Mouse (Mus musculus): ENCODE measurements at regions not wholly inside any gene's neighbourhood (a gene's known extent, or its start where the extent isn't known, plus 50 kb on each side); places are given as distances from the start of the nearest gene placed in this dataset.

DNA sequence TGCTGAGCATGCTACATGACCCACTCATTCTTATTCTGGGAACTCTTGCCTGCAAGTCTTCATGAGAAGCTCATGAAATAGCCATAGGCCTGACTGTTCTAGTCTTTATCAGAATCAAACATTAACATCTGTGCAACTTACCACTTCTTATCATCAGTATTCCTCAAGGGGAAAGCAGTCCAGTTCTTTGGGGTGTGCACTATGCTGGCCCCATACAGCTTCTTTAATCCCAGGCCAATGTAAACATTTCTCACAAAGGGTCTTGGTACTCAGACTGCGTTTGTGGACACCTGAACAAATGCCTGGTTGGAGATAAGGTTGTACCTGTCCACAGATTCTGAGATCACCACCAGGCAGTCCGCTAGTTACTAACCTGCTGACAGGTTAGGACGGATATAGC lies 51.3 kb downstream of the 3110018I06Rik start:
- no peak for DNase-seq (ENCODE audit: low read depth, low spot score)

DNA sequence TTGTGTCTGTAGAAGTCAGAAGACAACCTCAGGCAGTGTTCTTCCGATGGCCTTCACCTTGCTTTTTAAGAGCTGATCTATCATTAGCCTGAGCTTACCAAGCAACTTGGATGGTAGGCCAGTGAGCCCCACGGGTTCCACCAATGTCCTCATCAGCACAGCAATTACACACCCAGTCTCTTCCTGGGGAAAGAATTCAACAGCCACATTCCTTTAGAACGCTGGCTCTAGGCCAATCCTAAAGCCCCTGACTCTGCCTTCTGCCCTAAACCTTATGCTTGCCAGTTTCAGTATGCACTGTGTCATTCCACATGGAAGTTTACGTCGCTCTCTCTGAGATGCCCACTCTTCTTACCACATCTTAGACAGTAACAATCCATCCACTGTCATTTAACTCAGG lies 52.8 kb downstream of the 3110018I06Rik start:
- DNase-seq (ENCODE audit: low read depth, low spot score), result no peak

GRCm38 (mm10) chr12:107547194-107547885 lies 58.9 kb downstream of the 3110018I06Rik start:
- no peak for DNase-seq (ENCODE audit: low read depth, low spot score)

DNA sequence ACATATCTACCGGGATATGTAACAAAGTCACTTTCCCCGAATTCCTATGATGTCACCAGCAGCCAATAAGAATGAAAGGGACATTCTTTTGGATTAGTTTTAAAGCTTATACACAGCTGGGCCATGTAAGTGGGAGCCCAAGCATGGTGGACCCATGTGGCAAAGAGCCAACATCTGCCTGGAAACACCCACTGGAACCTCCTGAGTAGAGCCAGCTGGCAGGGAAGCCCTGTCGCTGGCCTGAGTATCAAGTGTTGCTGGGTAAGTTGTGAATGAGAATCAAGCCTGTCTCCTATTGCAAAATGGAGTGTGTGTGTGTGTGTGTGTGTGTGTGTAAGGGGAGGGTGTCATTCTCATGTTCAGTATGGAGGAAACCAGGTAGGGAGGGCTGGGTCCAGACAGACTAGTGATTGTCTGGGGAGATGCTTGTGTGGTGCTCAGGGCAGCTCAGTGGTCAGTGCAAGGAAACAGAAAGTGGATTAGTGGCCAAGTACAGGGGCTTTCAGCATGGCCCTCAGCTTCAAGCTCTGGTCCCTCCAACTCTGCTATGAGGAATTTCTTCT lies 59.5 kb downstream of the 3110018I06Rik start:
- no peak for DNase-seq (ENCODE audit: low read depth, low spot score)

GRCm38 (mm10) chr12:107549452-107550296 lies 61.2 kb downstream of the 3110018I06Rik start:
- DNase-seq (ENCODE audit: low read depth, low spot score), result no peak

- no peak for DNase-seq (ENCODE audit: low read depth, low spot score)
These were observed 70.8 kb downstream of the 3110018I06Rik start for GRCm38 (mm10) chr12:107559191-107559590.

- DNase-seq (ENCODE audit: low read depth, low spot score), result no peak
These were observed 71.7 kb downstream of the 3110018I06Rik start for GRCm38 (mm10) chr12:107560100-107560499.

- no peak for DNase-seq (ENCODE audit: low read depth, low spot score)
These were observed 84.2 kb downstream of the 3110018I06Rik start for GRCm38 (mm10) chr12:107572586-107572985.

GRCm38 (mm10) chr12:107579508-107579907 lies 91.1 kb downstream of the 3110018I06Rik start:
- no peak for DNase-seq (ENCODE audit: low read depth, low spot score)

GRCm38 (mm10) chr12:107583151-107583720 lies 94.8 kb downstream of the 3110018I06Rik start:
- no peak for DNase-seq (ENCODE audit: low read depth, low spot score)

DNA sequence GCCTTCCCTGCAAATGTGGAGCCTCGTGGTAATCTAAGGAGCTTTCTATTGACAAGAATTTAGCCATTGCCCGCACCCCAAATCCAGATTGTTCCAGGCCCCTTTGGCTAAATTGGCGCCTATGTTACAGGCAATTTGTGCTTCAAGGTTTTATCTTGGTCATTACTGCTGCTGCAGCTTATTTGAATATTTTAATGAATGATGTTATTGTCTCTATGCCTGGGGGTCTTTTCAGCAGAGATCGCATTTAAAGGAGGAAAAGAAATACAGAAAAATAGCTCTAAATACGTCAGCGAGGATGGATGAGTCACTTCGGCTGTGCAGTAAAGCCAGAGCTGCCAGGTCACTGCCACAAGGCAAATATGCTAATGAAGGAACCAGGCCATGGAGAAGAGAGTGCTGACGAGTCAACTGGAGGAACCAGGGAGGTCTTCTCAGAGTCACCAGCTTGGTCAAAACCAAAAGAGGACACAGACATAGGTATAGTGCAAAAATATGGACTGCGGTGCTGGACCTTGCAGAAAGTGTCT lies 97.3 kb downstream of the 3110018I06Rik start:
- DNase-seq (ENCODE audit: low read depth, low spot score), result no peak

DNA sequence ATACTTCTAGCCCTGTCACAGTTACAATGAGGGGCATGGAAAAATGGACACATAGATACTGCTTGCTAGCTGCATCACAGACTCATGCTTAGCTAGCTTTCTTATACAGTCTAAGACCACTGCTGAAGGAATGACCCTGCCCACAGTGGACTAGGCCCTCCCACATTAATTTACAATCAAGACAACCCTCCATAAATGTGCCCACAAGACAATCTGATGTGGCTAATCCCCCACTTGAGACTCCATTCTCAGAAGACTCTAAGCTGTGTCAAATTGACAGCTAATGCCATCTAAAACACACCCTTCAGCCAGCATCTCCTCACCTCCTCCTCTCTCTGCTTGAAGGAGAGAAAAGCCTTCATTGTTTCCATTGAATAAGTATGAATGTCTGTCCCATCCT lies 107.8 kb downstream of the 3110018I06Rik start:
- no peak for DNase-seq (ENCODE audit: low read depth, low spot score)

GRCm38 (mm10) chr12:107600576-107600975 lies 112.1 kb downstream of the 3110018I06Rik start:
- no peak for DNase-seq (ENCODE audit: low read depth, low spot score)

- no peak for DNase-seq (ENCODE audit: low read depth, low spot score)
These were observed 120.5 kb downstream of the 3110018I06Rik start for GRCm38 (mm10) chr12:107608966-107609365.

DNA sequence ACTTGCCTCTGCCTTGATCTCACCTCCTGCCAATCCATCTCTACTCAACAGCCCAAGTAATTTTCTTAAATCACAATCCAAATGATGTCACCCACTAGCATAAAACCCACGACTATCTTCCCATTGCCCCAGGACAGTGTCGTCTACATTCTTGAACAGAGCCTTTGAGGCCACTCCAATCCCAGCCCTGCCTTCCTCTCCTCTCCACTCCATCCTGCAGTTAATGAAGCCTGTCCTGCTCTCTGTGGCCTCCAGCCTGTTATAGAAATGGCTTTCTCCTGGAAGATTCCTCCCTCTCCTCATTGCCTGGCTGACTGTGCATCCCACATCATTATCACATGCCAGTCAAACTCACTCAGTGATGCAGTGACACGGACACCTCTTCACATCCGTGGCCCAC lies 121.6 kb downstream of the 3110018I06Rik start:
- DNase-seq (ENCODE audit: low read depth, low spot score), result no peak

DNA sequence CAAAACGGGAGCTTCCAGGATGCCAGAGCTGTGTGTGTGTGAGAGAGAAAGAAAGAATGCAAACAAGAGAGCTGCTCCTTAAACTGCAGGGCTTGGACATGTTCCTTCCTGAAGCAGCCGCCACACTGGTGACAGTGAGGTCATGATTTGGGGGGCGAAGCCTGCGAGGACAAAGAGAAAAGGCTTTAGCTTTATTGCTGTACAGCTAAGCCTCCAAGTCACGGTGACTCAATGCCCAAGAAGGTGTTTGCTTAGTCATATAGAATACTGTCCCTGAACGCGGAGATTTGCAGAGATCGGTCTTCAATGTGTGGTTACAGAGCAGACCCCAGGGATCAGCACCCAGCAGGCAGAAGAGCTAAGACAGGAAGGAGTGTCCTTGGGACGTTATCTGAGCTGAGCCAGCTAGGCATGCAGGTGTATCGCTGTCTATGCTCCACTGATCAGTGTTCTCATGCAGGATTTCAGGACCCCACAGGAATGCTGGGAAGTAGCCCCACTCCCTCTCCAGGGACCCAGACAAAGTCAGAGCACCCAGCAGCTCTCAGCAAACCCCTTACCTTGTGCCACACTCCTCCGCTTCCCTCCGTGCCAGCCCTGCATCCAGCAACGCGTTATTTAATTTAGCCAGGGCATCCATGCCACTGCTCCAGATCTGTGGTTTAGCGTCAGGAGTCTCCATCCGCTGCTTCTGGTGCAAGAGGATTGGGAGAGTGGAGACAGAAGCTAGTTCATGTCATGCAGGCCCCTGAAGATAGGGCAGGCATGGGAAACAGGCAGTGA lies 129.0 kb downstream of the 3110018I06Rik start:
- no peak for DNase-seq (ENCODE audit: low read depth, low spot score)

DNA sequence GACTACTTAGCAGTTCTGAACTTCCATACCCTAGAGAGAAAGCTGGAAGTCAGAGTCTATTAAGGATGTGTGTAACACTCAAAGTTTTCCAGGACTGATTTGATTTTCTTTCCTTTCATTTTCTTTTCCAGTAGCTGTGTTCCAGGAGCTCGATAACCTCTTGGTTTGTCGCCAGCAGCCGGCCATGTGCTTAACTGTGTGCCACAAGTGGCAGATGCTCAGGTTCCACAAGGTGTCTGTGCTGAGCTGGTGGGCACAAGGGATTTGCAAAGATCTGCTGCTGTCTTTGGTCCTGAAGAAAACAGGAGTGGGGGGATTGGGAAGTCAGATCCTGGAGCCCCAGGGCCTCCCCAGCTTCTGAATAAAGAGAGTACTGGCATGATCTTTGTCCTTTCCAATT lies 136.0 kb downstream of the 3110018I06Rik start:
- DNase-seq (ENCODE audit: low read depth, low spot score), result no peak

DNA sequence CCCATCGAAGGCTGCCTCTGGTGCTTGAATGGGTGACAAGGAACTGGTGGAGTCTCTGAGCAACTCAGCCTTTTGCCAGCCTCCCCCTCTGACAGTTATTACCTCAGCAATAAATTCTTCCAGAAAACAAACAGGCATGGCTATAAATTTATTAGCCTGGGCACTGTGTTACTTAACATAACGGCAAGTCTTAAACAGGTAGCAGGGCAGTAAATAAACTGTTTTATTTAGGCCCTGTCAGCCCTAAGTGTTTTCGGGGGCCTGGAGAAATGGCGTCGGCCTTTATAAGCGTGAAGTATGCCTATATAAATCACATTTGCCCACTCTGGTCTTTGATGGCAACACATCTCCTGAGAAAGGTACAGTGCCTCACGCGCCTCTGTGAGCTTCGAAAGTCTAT lies 159.6 kb downstream of the 3110018I06Rik start:
- DNase-seq (ENCODE audit: low read depth, low spot score), result no peak

GRCm38 (mm10) chr12:107652126-107652728 lies 163.8 kb downstream of the 3110018I06Rik start:
- DNase-seq (ENCODE audit: low read depth, low spot score), result no peak

- no peak for DNase-seq (ENCODE audit: low read depth, low spot score)
These were observed 164.7 kb downstream of the 3110018I06Rik start for GRCm38 (mm10) chr12:107653131-107653530.

DNA sequence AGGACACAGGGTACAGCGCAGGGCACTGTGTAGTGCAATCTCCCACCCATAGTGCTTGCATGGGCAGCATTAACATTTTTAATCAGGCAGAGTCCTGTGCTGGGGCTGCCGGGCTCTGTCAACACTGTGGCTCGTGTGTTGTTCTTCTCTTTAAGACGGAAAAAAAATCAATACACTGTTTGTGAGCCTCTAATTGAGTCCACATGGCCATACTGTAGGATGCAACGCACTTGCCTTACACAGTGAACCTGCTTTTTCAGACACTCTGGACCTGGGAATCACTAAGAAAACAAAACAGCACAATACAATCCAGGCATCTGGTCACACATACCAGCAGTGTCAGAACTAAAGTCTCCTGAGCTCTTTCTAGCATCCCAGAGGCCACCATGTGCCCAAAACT lies 168.4 kb downstream of the 3110018I06Rik start:
- no peak for DNase-seq (ENCODE audit: low read depth, low spot score)
